Mouse (Mus musculus) liver, embryonic 13.5 days (tissue): ENCODE measurements around the gene Atad5. TPM values are rescaled to one million over a fixed set of nuclear protein-coding genes. Genes with fewer than 3 reads are reported as not detected.
"Not testable (repeated sequence)": the region's sequence is repeated elsewhere in the genome, so short reads cannot be mapped to it uniquely, and the experiment has no call there.

ENCODE experiments used
- ATAC-seq: fragments of 200-750 bp; cut with Nextera tagmentation; 2 replicates; pipeline ENCODE4 v1.8.0; 2017; ENCODE audit warnings: low read depth, mild to moderate bottlenecking, moderate number of reproducible peaks, moderate library complexity
- DNase-seq: peaks from one replicate; pipeline ENCODE4 v3.0.0; 2022
- H3K27ac ChIP-seq: fragments of 300-500 bp; sonication (generic); 2 replicates; pipeline ENCODE4 v1.5.1; 2015; ENCODE audit warnings: moderate library complexity, mild to moderate bottlenecking, inconsistent platforms
- H3K27me3 ChIP-seq: fragments of 300-500 bp; sonication (generic); 2 replicates; pipeline ENCODE4 v1.6.1; 2015; ENCODE audit warnings: mild to moderate bottlenecking, inconsistent platforms
- H3K36me3 ChIP-seq: fragments of 300-500 bp; sonication (generic); 2 replicates; pipeline ENCODE4 v1.6.1; 2015; ENCODE audit warnings: mild to moderate bottlenecking, inconsistent platforms
- H3K4me1 ChIP-seq: fragments of 300-500 bp; sonication (generic); replicated peaks from 2 replicates; pipeline ENCODE4 v1.6.1; 2015; ENCODE audit warnings: inconsistent platforms
- H3K4me2 ChIP-seq: fragments of 300-500 bp; sonication (generic); 2 replicates; pipeline ENCODE4 v1.6.1; 2015; ENCODE audit warnings: inconsistent platforms, mild to moderate bottlenecking, moderate library complexity
- H3K4me3 ChIP-seq: fragments of 300-500 bp; sonication (generic); replicated peaks from 2 replicates; pipeline ENCODE4 v1.5.1; 2015; ENCODE audit warnings: mild to moderate bottlenecking, inconsistent platforms
- H3K9ac ChIP-seq: fragments of 300-500 bp; sonication (generic); 2 replicates; pipeline ENCODE4 v1.6.1; 2015; ENCODE audit warnings: mild to moderate bottlenecking, inconsistent platforms
- H3K9me3 ChIP-seq: fragments of 300-500 bp; sonication (generic); replicated peaks from 2 replicates; pipeline ENCODE4 v1.6.1; 2016; ENCODE audit warnings: inconsistent platforms
- WGBS: fragments of 180-500 bp; shearing (Covaris S2); methylation state at CpG from one replicate; pipeline ENCODE4 v1.1.7; 2015; ENCODE audit not compliant: insufficient replicate concordance; 5-methylcytosine and 5-hydroxymethylcytosine counted together
- polyA plus RNA-seq: library from polyadenylated mRNA; unstranded; fragments of >200 nt; fragmentation: Nextera tagmentation; extraction: Ambion mirVana; gene quantifications from 2 replicates; pipeline ENCODE4 v1.2.1, GENCODE M21; 2015

Gene Atad5
- polyA plus RNA-seq, 1 experiment from 2014 or later, result 10.7 TPM

GRCm38 (mm10) chr11:80168121-80168520 is 78.9 kb downstream of the Atad5 start:
- Histone ChIP-seq H3K4me3 (no peak overlapping the region), H3K9ac (no peak overlapping the region), H3K36me3 (0 out of 2 replicates have a peak, but pooled peaks cover 18% of the 10 kb centered on the region), H3K9me3 (no peaks in the 10 kb centered on the region), H3K27ac (no peak overlapping the region), H3K4me2 (no peak overlapping the region), H3K4me1 (peaks cover 8% of the 10 kb centered on the region), H3K27me3 (no peaks in the 10 kb centered on the region)
- no peak for DNase-seq
- 78% methylated on average over 9 of the region's 9 CpGs for WGBS
- ATAC-seq, result no peak

GRCm38 (mm10) chr11:80168611-80169249 is 79.5 kb downstream of the Atad5 start:
- DNase-seq (no peak), ATAC-seq (no peak)
- Histone ChIP-seq H3K4me1 (peaks cover 9% of the 10 kb centered on the region), H3K36me3 (0 out of 2 replicates have a peak, but pooled peaks cover 18% of the 10 kb centered on the region), H3K9me3 (no peaks in the 10 kb centered on the region), H3K4me3 (no peak overlapping the region), H3K27me3 (no peaks in the 10 kb centered on the region), H3K27ac (no peak overlapping the region), H3K9ac (no peak overlapping the region), H3K4me2 (no peak overlapping the region)
- 59% methylated on average over 4 of the region's 4 CpGs for WGBS

- ATAC-seq (no peak), DNase-seq (no peak)
- H3K27ac ChIP-seq, result no peak overlapping the region
- no peak overlapping the region for H3K4me2 ChIP-seq
- H3K4me3 ChIP-seq, result no peak overlapping the region
- 49% methylated on average over 3 of the region's 3 CpGs for WGBS
- no peak overlapping the region for H3K9ac ChIP-seq
- no peaks in the 10 kb centered on the region for H3K27me3 ChIP-seq
- peaks cover 17% of the 10 kb centered on the region for H3K4me1 ChIP-seq
- H3K9me3 ChIP-seq, result no peaks in the 10 kb centered on the region
- 0 out of 2 replicates have a peak, but pooled peaks cover 18% of the 10 kb centered on the region for H3K36me3 ChIP-seq
Measured at GRCm38 (mm10) chr11:80169629-80170028, 80.4 kb downstream of the Atad5 start.

- Histone ChIP-seq H3K4me1 (peaks cover 18% of the 10 kb centered on the region), H3K4me3 (no peak overlapping the region), H3K27ac (no peak overlapping the region), H3K4me2 (no peak overlapping the region), H3K36me3 (0 out of 2 replicates have a peak, but pooled peaks cover 16% of the 10 kb centered on the region), H3K9me3 (no peaks in the 10 kb centered on the region), H3K9ac (no peak overlapping the region), H3K27me3 (no peaks in the 10 kb centered on the region)
- ATAC-seq (no peak), DNase-seq (no peak)
- WGBS, result 50% methylated on average over 5 of the region's 5 CpGs
Measured at GRCm38 (mm10) chr11:80170351-80170750, 81.2 kb downstream of the Atad5 start.

GRCm38 (mm10) chr11:80171884-80172283 is 82.7 kb downstream of the Atad5 start:
- H3K27ac ChIP-seq, result no peak overlapping the region

GRCm38 (mm10) chr11:80173963-80174670 is 84.9 kb downstream of the Atad5 start:
- Histone ChIP-seq H3K27me3 (0 out of 2 replicates have a peak, but pooled peaks cover 3% of the 10 kb centered on the region), H3K36me3 (0 out of 2 replicates have a peak, but pooled peaks cover under 1% of the 10 kb centered on the region), H3K9ac (no peak overlapping the region), H3K27ac (no peak overlapping the region), H3K9me3 (no peaks in the 10 kb centered on the region), H3K4me2 (no peak overlapping the region), H3K4me3 (no peak overlapping the region), H3K4me1 (peaks cover 26% of the 10 kb centered on the region; the same call in 1 of the 2 replicates)
- DNase-seq (no peak), ATAC-seq (peak; percentile 35; the same call in 1 of the 2 replicates)
- 60% methylated on average over 11 of the region's 11 CpGs for WGBS

More at GRCm38 (mm10) chr11:80171884-80172283, 82.7 kb downstream of the Atad5 start:
- 0 out of 2 replicates have a peak, but pooled peaks cover 3% of the 10 kb centered on the region for H3K27me3 ChIP-seq
- H3K4me3 ChIP-seq, result no peak overlapping the region
- no peak overlapping the region for H3K4me2 ChIP-seq
- 57% methylated on average over 4 of the region's 4 CpGs for WGBS
- ATAC-seq (peak; percentile 56), DNase-seq (no peak)
- H3K4me1 ChIP-seq, result peaks cover 22% of the 10 kb centered on the region
- H3K9ac ChIP-seq, result no peak overlapping the region
- H3K36me3 ChIP-seq, result 0 out of 2 replicates have a peak, but pooled peaks cover 5% of the 10 kb centered on the region
- H3K9me3 ChIP-seq, result no peaks in the 10 kb centered on the region

- Histone ChIP-seq H3K36me3 (no peaks in the 10 kb centered on the region), H3K27ac (peak overlapping the region; percentile 43; the same call in 1 of the 2 replicates), H3K4me1 (peaks cover 23% of the 10 kb centered on the region; the same call in 1 of the 2 replicates), H3K9me3 (no peaks in the 10 kb centered on the region), H3K27me3 (0 out of 2 replicates have a peak, but pooled peaks cover 3% of the 10 kb centered on the region), H3K4me3 (no peak overlapping the region), H3K9ac (no peak overlapping the region), H3K4me2 (no peak overlapping the region)
- DNase-seq, result no peak
- 59% methylated on average over 11 of the region's 11 CpGs for WGBS
- ATAC-seq, result no peak
Measured at GRCm38 (mm10) chr11:80176911-80177895, 88.0 kb downstream of the Atad5 start.

- H3K27me3 ChIP-seq, result 0 out of 2 replicates have a peak, but pooled peaks cover 3% of the 10 kb centered on the region
- H3K4me3 ChIP-seq, result no peak overlapping the region
- peaks cover 23% of the 10 kb centered on the region; the same call in 1 of the 2 replicates for H3K4me1 ChIP-seq
- no peak overlapping the region for H3K9ac ChIP-seq
- no peaks in the 10 kb centered on the region for H3K9me3 ChIP-seq
- no peak for DNase-seq
- no peak for ATAC-seq
- H3K27ac ChIP-seq, result no peak overlapping the region
- H3K4me2 ChIP-seq, result no peak overlapping the region
- H3K36me3 ChIP-seq, result no peaks in the 10 kb centered on the region
- 77% methylated on average over 8 of the region's 8 CpGs for WGBS
Measured at GRCm38 (mm10) chr11:80178316-80178715, 89.1 kb downstream of the Atad5 start.

- Histone ChIP-seq H3K36me3 (peaks cover 3% of the 10 kb centered on the region; the same call in 1 of the 2 replicates), H3K4me2 (no peak overlapping the region), H3K4me1 (peaks cover 25% of the 10 kb centered on the region), H3K9me3 (no peaks in the 10 kb centered on the region), H3K4me3 (no peak overlapping the region), H3K9ac (no peak overlapping the region), H3K27me3 (0 out of 2 replicates have a peak, but pooled peaks cover under 1% of the 10 kb centered on the region), H3K27ac (no peak overlapping the region)
- ATAC-seq, result no peak
- 63% methylated on average over 5 of the region's 5 CpGs for WGBS
- no peak for DNase-seq
Measured at GRCm38 (mm10) chr11:80181021-80181749, 92.0 kb downstream of the Atad5 start.

GRCm38 (mm10) chr11:80183054-80183704 is 94.0 kb downstream of the Atad5 start:
- H3K4me3 ChIP-seq, result peak overlapping the region; percentile 78
- peak overlapping the region; percentile 84 for H3K4me2 ChIP-seq
- not testable (repeated sequence) for H3K9me3 ChIP-seq, H3K36me3 ChIP-seq, H3K27me3 ChIP-seq, DNase-seq
- ATAC-seq, result peak; percentile 72
- peaks cover 17% of the 10 kb centered on the region for H3K4me1 ChIP-seq
- peak overlapping the region; percentile 87 for H3K9ac ChIP-seq
- 37% methylated on average over 12 of the region's 12 CpGs for WGBS
- peak overlapping the region; percentile 86 for H3K27ac ChIP-seq
